In genomic region chr5:141017927-141018700, GRCm38 (mm10) we compare ENCODE assay signal across 14 mouse cellular contexts. TPM values are rescaled to one million over a fixed set of nuclear protein-coding genes. Genes with fewer than 3 reads are reported as not detected.
DNase-seq lines count a peak whose midpoint lies in the region; ATAC-seq and TF ChIP-seq lines count a peak whose summit lies in the region.
"Had no signal": no experiment of that assay in that cellular context is flagged by ENCODE, and none has a peak within 500 bp of the region (broad histone marks: within the 10 kb centered on the region; RNA-seq: fewer than 3 reads in every experiment).

No protein-coding gene starts in this region.

- ATAC-seq in inflammation-experienced regulatory T-cells, adult 6 months: peak; percentile 84
- no peak for ATAC-seq in intestine, embryonic 16.5 days
- no peak for ATAC-seq in forebrain, postnatal 0 days
- ATAC-seq: midbrain, embryonic 16.5 days had no signal

- H3K36me3 ChIP-seq in CH12.LX (replicated peaks in 1 of 2; ENCODE audit: control insufficient read depth in 1 of 2, insufficient read depth in 1 of 2, low read length in 1 of 2): no peaks in the 10 kb centered on the region
- no peaks in the 10 kb centered on the region for H3K36me3 ChIP-seq in thymus, adult 2 months (ENCODE audit: control insufficient read depth, insufficient read depth, low read length)
- H3K36me3 ChIP-seq in intestine, embryonic 16.5 days (ENCODE audit: control insufficient read depth, insufficient read depth, low read length): no peaks in the 10 kb centered on the region
- no peaks in the 10 kb centered on the region for H3K36me3 ChIP-seq in forebrain, postnatal 0 days (ENCODE audit: insufficient read depth)
- H3K36me3 ChIP-seq: heart, embryonic 12.5 days; hindbrain, embryonic 12.5 days; kidney, embryonic 15.5 days; limb, embryonic 15.5 days had no signal

- dilution Hi-C loops in CH12.LX (cut with MboI; ENCODE audit: extremely low pct_ligation_motif_present, extremely low pct_unique_long_range_greater_than_20kb, low sequenced_read_pairs): no loop called here

- no peaks in the 10 kb centered on the region for H3K27me3 ChIP-seq in CH12.LX (replicated peaks)
- no peaks in the 10 kb centered on the region for H3K27me3 ChIP-seq in thymus, adult 2 months (ENCODE audit: control insufficient read depth, insufficient read depth, low read length)
- no peaks in the 10 kb centered on the region for H3K27me3 ChIP-seq in intestine, embryonic 16.5 days (replicated peaks; ENCODE audit: control insufficient read depth, insufficient read depth, low read length)
- no peaks in the 10 kb centered on the region for H3K27me3 ChIP-seq in forebrain, postnatal 0 days (ENCODE audit: insufficient read depth, low read length)
- H3K27me3 ChIP-seq: heart, embryonic 12.5 days; hindbrain, embryonic 12.5 days; kidney, embryonic 15.5 days; limb, embryonic 15.5 days had no signal

- TF ChIP-seq CTCF in CH12.LX (conservative IDR thresholded peaks at IDR 0.05 in 1 of 2, IDR thresholded peaks at IDR 0.05 in 1 of 2; ENCODE audit: low read depth in 2 of 2, low read length in 2 of 2): no peak
- TF ChIP-seq CTCF in thymus, adult 2 months (IDR thresholded peaks at IDR 0.05; ENCODE audit: borderline replicate concordance, control insufficient read depth, extremely low read depth, insufficient read depth, low read length, poor library complexity): no peak
- no peak for TF ChIP-seq CTCF in forebrain, postnatal 0 days (IDR thresholded peaks at IDR 0.05; ENCODE audit: low read depth)

- TF ChIP-seq POLR2A in CH12.LX (IDR thresholded peaks at IDR 0.05; ENCODE audit: low read depth, low read length): no peak
- TF ChIP-seq POLR2A in thymus, adult 2 months (IDR thresholded peaks at IDR 0.05; ENCODE audit: control insufficient read depth, extremely low read depth, insufficient read depth, low read length, poor library complexity): no peak

- H3K4me2 ChIP-seq in CH12.LX (ENCODE audit: insufficient read depth, low read depth, poor library complexity, severe bottlenecking): peak overlapping the region; percentile 12
- H3K4me2 ChIP-seq in intestine, embryonic 16.5 days (ENCODE audit: low read depth, low read length): no peak overlapping the region
- H3K4me2 ChIP-seq in forebrain, postnatal 0 days (ENCODE audit: low read depth): no peak overlapping the region
- H3K4me2 ChIP-seq: heart, embryonic 12.5 days; hindbrain, embryonic 12.5 days; kidney, embryonic 15.5 days; limb, embryonic 15.5 days had no signal

- H3K27ac ChIP-seq in CH12.LX (ENCODE audit: insufficient read depth, low read depth): peak overlapping the region; percentile 76
- peak overlapping the region; percentile 86 for H3K27ac ChIP-seq in thymus, adult 2 months (ENCODE audit: control insufficient read depth, insufficient read depth, low read length)
- no peak overlapping the region for H3K27ac ChIP-seq in intestine, embryonic 16.5 days (ENCODE audit: low read length)
- H3K27ac ChIP-seq in forebrain, postnatal 0 days (ENCODE audit: low read depth, low read length): no peak overlapping the region
- H3K27ac ChIP-seq: hindbrain, embryonic 12.5 days; kidney, embryonic 15.5 days; limb, embryonic 15.5 days had no signal

- peak; percentile 87 for DNase-seq in CD4-positive helper T cell, adult 2 months (ENCODE audit: low read depth, low spot score)
- peak; percentile 81 for DNase-seq in CH12.LX (ENCODE audit: extremely low read depth)
- peak; percentile 48 for DNase-seq in thymus, adult 2 months
- no peak for DNase-seq in forebrain, postnatal 0 days
- DNase-seq in urinary bladder, postnatal 25 days (ENCODE audit: low spot score): no peak
- DNase-seq: cerebellum, adult 11 months; lung, postnatal 14 days had no signal

- peak; percentile 83 for TF ChIP-seq EP300 in CH12.LX (IDR thresholded peaks at IDR 0.05; ENCODE audit: low read length)

- H3K4me3 ChIP-seq in CH12.LX (replicated peaks in 1 of 3; ENCODE audit: low read depth in 2 of 3, low read length in 2 of 3, poor library complexity in 1 of 3): peak overlapping the region in 1 of 3 experiments; percentile 13
- no peak overlapping the region for H3K4me3 ChIP-seq in thymus, adult 2 months (ENCODE audit: control insufficient read depth, insufficient read depth, low read length)
- H3K4me3 ChIP-seq in intestine, embryonic 16.5 days (ENCODE audit: low read length): no peak overlapping the region
- H3K4me3 ChIP-seq in forebrain, postnatal 0 days (ENCODE audit: low read depth, low read length): no peak overlapping the region
- H3K4me3 ChIP-seq: heart, embryonic 12.5 days; hindbrain, embryonic 12.5 days; kidney, embryonic 15.5 days; limb, embryonic 15.5 days had no signal

- in situ Hi-C loops in CH12.LX (cut with MboI; ENCODE audit: low pct_ligation_motif_present, low pct_unique_long_range_greater_than_20kb, low sequenced_read_pairs): no loop called here

- WGBS in thymus, adult 2 months: 9% methylated on average over 2 of the region's 2 CpGs
- WGBS in intestine, embryonic 16.5 days: 64% methylated on average over 1 of the region's 2 CpGs
- WGBS in forebrain, postnatal 0 days: 80% methylated on average over 1 of the region's 2 CpGs

- H3K79me2 ChIP-seq in CH12.LX (replicated peaks; ENCODE audit: control insufficient read depth, extremely low read depth, insufficient read depth, poor library complexity, severe bottlenecking): no peaks in the 10 kb centered on the region

- H3K4me1 ChIP-seq in CH12.LX (ENCODE audit: control insufficient read depth in 1 of 2, insufficient read depth in 2 of 2): peaks cover 23 to 50% of the 10 kb centered on the region in 2 experiments
- H3K4me1 ChIP-seq in thymus, adult 2 months (replicated peaks; ENCODE audit: control insufficient read depth, insufficient read depth, low read length): peaks cover 20% of the 10 kb centered on the region
- no peaks in the 10 kb centered on the region; the same call in 1 of the 2 replicates for H3K4me1 ChIP-seq in intestine, embryonic 16.5 days (ENCODE audit: control insufficient read depth, insufficient read depth, low read length)
- H3K4me1 ChIP-seq in forebrain, postnatal 0 days (ENCODE audit: insufficient read depth): no peaks in the 10 kb centered on the region
- H3K4me1 ChIP-seq: heart, embryonic 12.5 days; hindbrain, embryonic 12.5 days had no signal

- no peak for TF ChIP-seq RAD21 in CH12.LX (IDR thresholded peaks at IDR 0.05; ENCODE audit: low read depth, low read length)

- H3K9me3 ChIP-seq in CH12.LX (replicated peaks; ENCODE audit: low read length): peaks cover 18% of the 10 kb centered on the region
- 0 out of 2 replicates have a peak, but pooled peaks cover 3% of the 10 kb centered on the region for H3K9me3 ChIP-seq in intestine, embryonic 16.5 days (ENCODE audit: control insufficient read depth, low read length)
- peaks cover 7% of the 10 kb centered on the region; the same call in 1 of the 2 replicates for H3K9me3 ChIP-seq in forebrain, postnatal 0 days (ENCODE audit: low read length)

- H3K9ac ChIP-seq in CH12.LX (ENCODE audit: insufficient read depth, low read depth): peak overlapping the region; percentile 20; the same call in 1 of the 2 replicates
- H3K9ac ChIP-seq in intestine, embryonic 16.5 days (ENCODE audit: low read depth, low read length): no peak overlapping the region
- H3K9ac ChIP-seq in forebrain, postnatal 0 days: no peak overlapping the region
- H3K9ac ChIP-seq: heart, embryonic 12.5 days; hindbrain, embryonic 12.5 days; kidney, embryonic 15.5 days; limb, embryonic 15.5 days had no signal

TF ChIP-seq in CH12.LX, 34 proteins besides CTCF, POLR2A, EP300 and RAD21 (continues in another document):
- TF ChIP-seq USF1 (IDR thresholded peaks at IDR 0.05; ENCODE audit: low read depth, low read length) (no peak), BHLHE40 (IDR thresholded peaks at IDR 0.05; ENCODE audit: low read depth, low read length) (no peak; the same call in 1 of the 2 replicates), ZC3H11A (IDR thresholded peaks at IDR 0.05; ENCODE audit: low read depth, low read length) (no peak), CHD1 (IDR thresholded peaks at IDR 0.05; ENCODE audit: low read depth, low read length) (no peak), USF2 (conservative IDR thresholded peaks at IDR 0.05; ENCODE audit: low read depth, low read length) (no peak), MAZ (IDR thresholded peaks at IDR 0.05; ENCODE audit: low read depth, low read length) (no peak), RCOR1 (conservative IDR thresholded peaks at IDR 0.05; ENCODE audit: low read depth, low read length) (no peak), MYC (IDR thresholded peaks at IDR 0.05; ENCODE audit: low read depth, low read length) (no peak), TCF12 (IDR thresholded peaks at IDR 0.05; ENCODE audit: low read depth, low read length) (peak; percentile 74; the same call in 1 of the 2 replicates), MEF2A (IDR thresholded peaks at IDR 0.05; ENCODE audit: borderline replicate concordance, low read depth, low read length) (no peak), ELF1 (IDR thresholded peaks at IDR 0.05; ENCODE audit: low read depth, low read length) (peak; percentile 63), HCFC1 (IDR thresholded peaks at IDR 0.05; ENCODE audit: low read depth, low read length) (no peak; the same call in 1 of the 2 replicates), IRF4 (IDR thresholded peaks at IDR 0.05; ENCODE audit: low read depth, low read length) (peak; percentile 69), ETS1 (conservative IDR thresholded peaks at IDR 0.05; ENCODE audit: low read depth, low read length) (no peak), ZMIZ1 (IDR thresholded peaks at IDR 0.05; ENCODE audit: low read depth, low read length) (no peak), SIN3A (IDR thresholded peaks at IDR 0.05; ENCODE audit: low read length) (peak; percentile 37), POLR2AphosphoS2 (IDR thresholded peaks at IDR 0.05; ENCODE audit: low read depth, low read length) (no peak), SMC3 (IDR thresholded peaks at IDR 0.05; ENCODE audit: low read depth, low read length) (no peak; the same call in 1 of the 2 replicates), CHD2 (IDR thresholded peaks at IDR 0.05; ENCODE audit: low read length) (no peak; the same call in 1 of the 2 replicates), NELFE (IDR thresholded peaks at IDR 0.05; ENCODE audit: low read depth, low read length) (no peak), TBP (conservative IDR thresholded peaks at IDR 0.05; ENCODE audit: low read depth, low read length) (0 out of 2 replicates have a peak, but pooled peaks have one; percentile 32)

RNA-seq across cellular contexts. Expression of gene Card11, which starts 17.7 kb away (rescaled TPM):
- total RNA-seq in CH12.LX (2012; rRNA removed): 25.0 and 31.9 TPM in 2 replicates
- 12.0 and 16.1 TPM in 2 replicates for total RNA-seq in CH12.LX (2014; rRNA removed)
- polyA plus RNA-seq in CH12.LX (2012; ENCODE audit: insufficient read length, low read depth): 81.6 and 84.6 TPM in 2 replicates
- 10 to 100 TPM; 43.2 to 53.9 (median 51.8) TPM for polyA plus RNA-seq in inflammation-experienced regulatory T-cells, adult 6 months (2017; shearing (Covaris generic))
- 51.2 and 56.1 TPM in 2 replicates for polyA plus RNA-seq in thymus, adult 2 months (2012; rRNA removed)
- 0.53 and 0.84 TPM in 2 replicates for polyA plus RNA-seq in intestine, embryonic 16.5 days (2015; fragmentation: Nextera tagmentation; extraction: Ambion mirVana)
- not detected in 2 replicates for total RNA-seq in forebrain, postnatal 0 days (2014; rRNA removed)
- not detected in 2 replicates for polyA plus RNA-seq in forebrain, postnatal 0 days (2015; fragmentation: Nextera tagmentation; extraction: Ambion mirVana)
- polyA plus RNA-seq: hindbrain, embryonic 12.5 days; midbrain, embryonic 16.5 days had no signal

Comparison
In these comparisons a context has a peak if more than half of its experiments do, and no peak if none do; other contexts are left out.
1. DNase-seq: peak in CD4-positive helper T cell, adult 2 months (single experiment), CH12.LX (single experiment) and thymus, adult 2 months (single experiment); none in forebrain, postnatal 0 days (single experiment) and urinary bladder, postnatal 25 days (single experiment).
2. H3K27ac ChIP-seq: peak in CH12.LX (single experiment) and thymus, adult 2 months (single experiment); none in intestine, embryonic 16.5 days (single experiment) and forebrain, postnatal 0 days (single experiment).
3. RNA of gene Card11, which starts 17.7 kb away (polyA plus RNA-seq): 81.6 to 84.6 TPM in CH12.LX, 43.2 to 53.9 TPM in inflammation-experienced regulatory T-cells, adult 6 months and 51.2 to 56.1 TPM in thymus, adult 2 months; 0.53 to 0.84 TPM in intestine, embryonic 16.5 days and not detected in forebrain, postnatal 0 days; every median in the first group is over 10 times any median in the second.